Mouse (Mus musculus) liver, postnatal 0 days (tissue): ENCODE data around the gene Gm10197.
A peak's percentile ranks its signal among the peaks of the same experiment; 100 is the strongest.

Source experiments
- CTCF ChIP-seq: sonication (generic); IDR thresholded peaks from 2 replicates; pipeline ENCODE4 v1.5.1; 2016; ENCODE audit warnings: antibody characterized with exemption, low read depth
- EP300 ChIP-seq: IDR thresholded peaks from 2 replicates; pipeline ENCODE4 v1.6.1; 2016; ENCODE audit warnings: antibody characterized with exemption, low read depth, mild to moderate bottlenecking

GRCm38 (mm10) chr19:53369469-53370043 lies 2.0 kb downstream of the Gm10197 start:
- TF ChIP-seq CTCF (peak; percentile 92), EP300 (no peak)
